Mouse (Mus musculus) forebrain, embryonic 11.5 days (tissue): ENCODE measurements around the gene Apba1. TPM values are rescaled to one million over a fixed set of nuclear protein-coding genes. Genes with fewer than 3 reads are reported as not detected.

Experiments
- ATAC-seq: fragments of 200-750 bp; cut with Nextera tagmentation; replicated peaks from 2 replicates; pipeline ENCODE4 v1.8.0; 2017; ENCODE audit warnings: moderate TSS enrichment; ENCODE audit not compliant: low FRiP score
- DNase-seq: peaks from one replicate; pipeline ENCODE4 v3.0.0-alpha.2; 2017; ENCODE audit warnings: low spot score
- H3K27ac ChIP-seq: fragments of 300-500 bp; sonication (generic); 2 replicates; pipeline ENCODE4 v1.5.1; 2014; ENCODE audit warnings: low read depth, low read length
- H3K27me3 ChIP-seq: fragments of 300-500 bp; sonication (generic); 2 replicates; pipeline ENCODE4 v1.6.1; 2014; ENCODE audit warnings: mild to moderate bottlenecking, low read length, mixed read lengths; ENCODE audit not compliant: control insufficient read depth, insufficient read depth
- H3K36me3 ChIP-seq: fragments of 300-500 bp; sonication (generic); 2 replicates; pipeline ENCODE4 v1.6.1; 2014; ENCODE audit warnings: mild to moderate bottlenecking, low read length, moderate library complexity, mixed read lengths; ENCODE audit not compliant: control insufficient read depth, insufficient read depth
- H3K4me1 ChIP-seq: fragments of 300-500 bp; sonication (generic); replicated peaks from 2 replicates; pipeline ENCODE4 v1.6.1; 2014; ENCODE audit warnings: low read length, mixed read lengths; ENCODE audit not compliant: control insufficient read depth, insufficient read depth
- H3K4me2 ChIP-seq: fragments of 300-500 bp; sonication (generic); 2 replicates; pipeline ENCODE4 v1.6.1; 2014; ENCODE audit warnings: low read depth, mild to moderate bottlenecking, low read length, moderate library complexity, mixed read lengths; ENCODE audit not compliant: severe bottlenecking
- H3K4me3 ChIP-seq: fragments of 300-500 bp; sonication (generic); 2 replicates; pipeline ENCODE4 v1.5.1; 2014; ENCODE audit warnings: low read depth, low read length
- H3K9ac ChIP-seq: fragments of 300-500 bp; sonication (generic); 2 replicates; pipeline ENCODE4 v1.6.1; 2014; ENCODE audit warnings: low read length
- H3K9me3 ChIP-seq: fragments of 300-500 bp; sonication (generic); 2 replicates; pipeline ENCODE4 v1.6.1; 2016; ENCODE audit warnings: low read length, mixed read lengths; ENCODE audit not compliant: control insufficient read depth
- WGBS: fragments of 180-500 bp; shearing (Covaris S2); extraction: QIAGEN DNeasy Blood & Tissue Kit; methylation state at CpG from one replicate; pipeline ENCODE4 v1.1.7; 2014; 5-methylcytosine and 5-hydroxymethylcytosine counted together
- polyA plus RNA-seq: library from polyadenylated mRNA; unstranded; fragments of >200 nt; fragmentation: Nextera tagmentation; extraction: Ambion mirVana; gene quantifications from 2 replicates; pipeline ENCODE4 v1.2.1, GENCODE M21; 2014

Gene Apba1
- polyA plus RNA-seq, 1 experiment from 2014 or later: 0.92 TPM

GRCm38 (mm10) chr19:23968862-23969225 is 210.2 kb downstream of the Apba1 start:
- no peak for DNase-seq
- Histone ChIP-seq H3K27me3 (no peaks in the 10 kb centered on the region), H3K4me2 (no peak overlapping the region), H3K4me3 (no peak overlapping the region), H3K27ac (no peak overlapping the region), H3K9me3 (no peaks in the 10 kb centered on the region), H3K9ac (no peak overlapping the region), H3K36me3 (no peaks in the 10 kb centered on the region), H3K4me1 (0 out of 2 replicates have a peak, but pooled peaks cover 3% of the 10 kb centered on the region)
- no peak for ATAC-seq
- 88% methylated on average over 2 of the region's 2 CpGs for WGBS

- H3K36me3 ChIP-seq: no peaks in the 10 kb centered on the region
These were observed 211.7 kb downstream of the Apba1 start for GRCm38 (mm10) chr19:23970374-23970773.

GRCm38 (mm10) chr19:23971391-23971790 is 212.7 kb downstream of the Apba1 start:
- Histone ChIP-seq H3K36me3 (no peaks in the 10 kb centered on the region), H3K9me3 (no peaks in the 10 kb centered on the region), H3K4me2 (no peak overlapping the region), H3K9ac (no peak overlapping the region), H3K27me3 (no peaks in the 10 kb centered on the region), H3K27ac (no peak overlapping the region), H3K4me3 (no peak overlapping the region), H3K4me1 (0 out of 2 replicates have a peak, but pooled peaks cover 3% of the 10 kb centered on the region)
- 91% methylated on average over 7 of the region's 7 CpGs for WGBS
- DNase-seq: no peak
- ATAC-seq: no peak

More at GRCm38 (mm10) chr19:23970374-23970773, 211.7 kb downstream of the Apba1 start:
- ATAC-seq (no peak), DNase-seq (no peak)
- WGBS: 98% methylated on average over 3 of the region's 3 CpGs
- Histone ChIP-seq H3K4me1 (0 out of 2 replicates have a peak, but pooled peaks cover 3% of the 10 kb centered on the region), H3K4me2 (no peak overlapping the region), H3K27ac (no peak overlapping the region), H3K9ac (no peak overlapping the region), H3K4me3 (no peak overlapping the region), H3K9me3 (no peaks in the 10 kb centered on the region), H3K27me3 (no peaks in the 10 kb centered on the region)

GRCm38 (mm10) chr19:23972881-23973649 is 214.4 kb downstream of the Apba1 start:
- Histone ChIP-seq H3K4me2 (no peak overlapping the region), H3K9ac (no peak overlapping the region), H3K36me3 (no peaks in the 10 kb centered on the region), H3K4me3 (no peak overlapping the region), H3K27me3 (no peaks in the 10 kb centered on the region), H3K4me1 (0 out of 2 replicates have a peak, but pooled peaks cover 3% of the 10 kb centered on the region), H3K27ac (no peak overlapping the region), H3K9me3 (no peaks in the 10 kb centered on the region)
- DNase-seq: no peak
- no peak; the same call in 1 of the 2 replicates for ATAC-seq
- WGBS: 64% methylated on average over 16 of the region's 16 CpGs

GRCm38 (mm10) chr19:23977901-23978443 is 219.3 kb downstream of the Apba1 start:
- Histone ChIP-seq H3K4me2 (no peak overlapping the region), H3K36me3 (no peaks in the 10 kb centered on the region), H3K9ac (no peak overlapping the region), H3K9me3 (no peaks in the 10 kb centered on the region), H3K27me3 (no peaks in the 10 kb centered on the region), H3K4me3 (no peak overlapping the region), H3K27ac (no peak overlapping the region), H3K4me1 (no peaks in the 10 kb centered on the region)
- no peak for DNase-seq
- ATAC-seq: no peak
- WGBS: 80% methylated on average over 6 of the region's 6 CpGs

GRCm38 (mm10) chr19:23980598-23980997 is 221.9 kb downstream of the Apba1 start:
- Histone ChIP-seq H3K4me2 (no peak overlapping the region), H3K4me1 (no peaks in the 10 kb centered on the region), H3K4me3 (no peak overlapping the region), H3K27me3 (no peaks in the 10 kb centered on the region), H3K36me3 (no peaks in the 10 kb centered on the region), H3K9me3 (no peaks in the 10 kb centered on the region), H3K9ac (no peak overlapping the region), H3K27ac (no peak overlapping the region)
- no peak for DNase-seq
- no peak for ATAC-seq
- 82% methylated on average over 3 of the region's 3 CpGs for WGBS

- 85% methylated on average over 6 of the region's 6 CpGs for WGBS
These were observed 225.5 kb downstream of the Apba1 start for GRCm38 (mm10) chr19:23984186-23984585.

GRCm38 (mm10) chr19:23987291-23987690 is 228.6 kb downstream of the Apba1 start:
- 90% methylated on average over 2 of the region's 2 CpGs for WGBS
- Histone ChIP-seq H3K27me3 (no peaks in the 10 kb centered on the region), H3K4me1 (no peaks in the 10 kb centered on the region), H3K9me3 (no peaks in the 10 kb centered on the region), H3K9ac (no peak overlapping the region), H3K4me2 (no peak overlapping the region), H3K27ac (no peak overlapping the region), H3K36me3 (no peaks in the 10 kb centered on the region), H3K4me3 (no peak overlapping the region)
- no peak for ATAC-seq
- DNase-seq: no peak

More at GRCm38 (mm10) chr19:23984186-23984585, 225.5 kb downstream of the Apba1 start:
- Histone ChIP-seq H3K27me3 (no peaks in the 10 kb centered on the region), H3K4me1 (no peaks in the 10 kb centered on the region), H3K9ac (no peak overlapping the region), H3K9me3 (no peaks in the 10 kb centered on the region), H3K27ac (no peak overlapping the region), H3K4me3 (no peak overlapping the region), H3K36me3 (no peaks in the 10 kb centered on the region), H3K4me2 (no peak overlapping the region)
- DNase-seq (no peak), ATAC-seq (no peak)
